Mouse (Mus musculus) stomach, embryonic 16.5 days (tissue): Measurements from ENCODE around the gene Flywch1. TPM values are rescaled to one million over a fixed set of nuclear protein-coding genes. Genes with fewer than 3 reads are reported as not detected.

Experiments
- ATAC-seq: fragments of 200-750 bp; cut with Nextera tagmentation; 2 replicates; pipeline ENCODE4 v1.8.0; 2017; ENCODE audit warnings: moderate number of reproducible peaks, moderate TSS enrichment; ENCODE audit not compliant: insufficient read depth, low FRiP score
- H3K27ac ChIP-seq: fragments of 300-500 bp; sonication (generic); 2 replicates; pipeline ENCODE4 v1.5.1; 2014; ENCODE audit warnings: low read length
- H3K27me3 ChIP-seq: fragments of 300-500 bp; sonication (generic); 2 replicates; pipeline ENCODE4 v1.6.1; 2014; ENCODE audit warnings: low read length, control low read depth, mixed read lengths; ENCODE audit not compliant: control insufficient read depth, insufficient read depth
- H3K36me3 ChIP-seq: fragments of 300-500 bp; sonication (generic); 2 replicates; pipeline ENCODE4 v1.6.1; 2014; ENCODE audit warnings: low read length; ENCODE audit not compliant: control insufficient read depth, insufficient read depth
- H3K4me1 ChIP-seq: fragments of 300-500 bp; sonication (generic); 2 replicates; pipeline ENCODE4 v1.6.1; 2014; ENCODE audit warnings: low read length, control low read depth, mixed read lengths; ENCODE audit not compliant: control insufficient read depth, insufficient read depth
- H3K4me2 ChIP-seq: fragments of 300-500 bp; sonication (generic); 2 replicates; pipeline ENCODE4 v1.6.1; 2014; ENCODE audit warnings: low read depth, low read length, mixed read lengths
- H3K4me3 ChIP-seq: fragments of 300-500 bp; sonication (generic); replicated peaks from 2 replicates; pipeline ENCODE4 v1.5.1; 2014; ENCODE audit warnings: mild to moderate bottlenecking, low read length
- H3K9ac ChIP-seq: fragments of 300-500 bp; sonication (generic); 2 replicates; pipeline ENCODE4 v1.6.1; 2014; ENCODE audit warnings: low read length
- H3K9me3 ChIP-seq: fragments of 300-500 bp; sonication (generic); replicated peaks from 2 replicates; pipeline ENCODE4 v1.6.1; 2016; ENCODE audit warnings: low read length, control low read depth; ENCODE audit not compliant: control insufficient read depth
- WGBS: fragments of 180-500 bp; shearing (Covaris S2); extraction: QIAGEN DNeasy Blood & Tissue Kit; methylation state at CpG from one replicate; pipeline ENCODE4 v1.1.7; 2014; 5-methylcytosine and 5-hydroxymethylcytosine counted together
- polyA plus RNA-seq: library from polyadenylated mRNA; unstranded; fragments of >200 nt; fragmentation: Nextera tagmentation; extraction: Ambion mirVana; gene quantifications from 2 replicates; pipeline ENCODE4 v1.2.1, GENCODE M21; 2015

Flywch1 gene
- polyA plus RNA-seq, 1 experiment from 2014 or later = 47.0 TPM

DNA sequence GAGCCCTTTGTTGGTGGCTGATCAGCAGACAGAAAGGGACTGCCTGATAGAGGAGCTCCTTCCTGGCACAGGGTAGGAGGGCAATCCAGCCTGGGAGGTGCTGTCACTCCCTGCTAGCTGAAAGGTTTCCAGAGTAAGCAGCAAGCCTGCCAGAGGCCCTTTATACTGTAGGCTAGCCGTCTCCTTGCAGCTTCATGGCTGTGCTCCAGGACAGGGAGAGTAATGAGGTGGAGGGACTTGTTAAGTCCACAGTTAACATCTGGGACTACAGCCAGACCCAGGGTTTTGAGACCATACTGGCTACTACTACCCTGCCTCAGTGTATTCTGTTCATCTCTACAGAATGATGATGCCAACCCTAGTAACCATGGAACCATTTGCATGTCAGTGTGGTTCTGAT lies 37.1 kb downstream of the Flywch1 start:
- H3K9ac ChIP-seq = no peak overlapping the region
- H3K27ac ChIP-seq = no peak overlapping the region
- peaks cover 3% of the 10 kb centered on the region; the same call in 1 of the 2 replicates for H3K4me1 ChIP-seq
- no peak overlapping the region for H3K4me3 ChIP-seq
- no peaks in the 10 kb centered on the region for H3K9me3 ChIP-seq
- no peak for ATAC-seq
- 43% methylated on average over 1 of the region's 1 CpGs for WGBS
- H3K36me3 ChIP-seq = no peaks in the 10 kb centered on the region
- H3K27me3 ChIP-seq = no peaks in the 10 kb centered on the region
- no peak overlapping the region for H3K4me2 ChIP-seq

DNA sequence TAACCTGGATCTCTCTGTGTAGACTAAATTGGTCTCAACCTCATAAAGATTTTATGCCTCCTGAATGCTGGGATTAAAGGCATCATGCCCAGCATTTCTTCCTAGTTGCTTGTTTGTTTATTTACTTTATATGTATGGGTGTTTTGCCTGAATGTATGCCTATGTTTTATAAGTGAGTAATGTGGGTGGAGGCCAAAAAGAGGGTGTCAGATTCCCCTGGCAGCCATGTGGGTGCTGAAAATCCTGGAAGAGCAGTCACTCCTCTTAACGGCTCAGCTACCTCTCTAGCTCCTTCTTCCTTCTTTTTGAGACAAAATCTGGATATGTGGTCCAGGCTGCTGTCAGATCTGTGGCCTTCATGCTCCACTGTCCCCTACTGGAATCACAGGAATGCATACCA lies 41.0 kb downstream of the Flywch1 start:
- 50% methylated on average over 1 of the region's 1 CpGs for WGBS

DNA sequence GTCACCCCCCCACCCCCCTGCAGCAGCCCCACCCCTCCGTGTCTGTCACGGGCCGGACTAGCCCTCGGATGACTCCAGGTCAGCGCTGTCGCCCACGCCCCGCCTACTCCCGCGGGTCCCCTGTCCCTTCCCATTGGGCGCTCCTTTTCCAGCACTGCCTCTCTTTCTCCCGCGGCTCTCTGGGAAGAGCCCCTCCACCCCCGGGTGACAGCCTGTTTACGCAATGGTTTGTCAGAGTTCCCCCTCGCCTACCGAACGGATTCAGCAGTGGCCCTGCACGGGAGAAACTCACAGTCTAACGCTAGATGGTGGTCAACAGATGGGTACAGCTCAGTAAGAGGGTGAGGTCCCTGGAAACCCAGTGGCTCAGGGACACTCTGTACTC lies 44.7 kb downstream of the Flywch1 start:
- H3K4me2 ChIP-seq = peak overlapping the region; percentile 60
- H3K36me3 ChIP-seq = no peaks in the 10 kb centered on the region
- H3K9me3 ChIP-seq = no peaks in the 10 kb centered on the region
- no peaks in the 10 kb centered on the region for H3K27me3 ChIP-seq
- peak; percentile 93 for ATAC-seq
- H3K4me3 ChIP-seq = peak overlapping the region; percentile 89
- peaks cover 14% of the 10 kb centered on the region for H3K4me1 ChIP-seq
- under 1% methylated on average over 20 of the region's 20 CpGs for WGBS
- H3K27ac ChIP-seq = peak overlapping the region; percentile 86
- H3K9ac ChIP-seq = peak overlapping the region; percentile 85

More for the DNA sequence above, 41.0 kb downstream of the Flywch1 start:
- no peaks in the 10 kb centered on the region for H3K36me3 ChIP-seq
- no peak overlapping the region for H3K4me2 ChIP-seq
- H3K9ac ChIP-seq = no peak overlapping the region
- H3K27ac ChIP-seq = no peak overlapping the region
- H3K4me1 ChIP-seq = peaks cover 13% of the 10 kb centered on the region
- no peaks in the 10 kb centered on the region for H3K27me3 ChIP-seq
- no peak overlapping the region for H3K4me3 ChIP-seq
- no peaks in the 10 kb centered on the region for H3K9me3 ChIP-seq
- no peak for ATAC-seq

DNA sequence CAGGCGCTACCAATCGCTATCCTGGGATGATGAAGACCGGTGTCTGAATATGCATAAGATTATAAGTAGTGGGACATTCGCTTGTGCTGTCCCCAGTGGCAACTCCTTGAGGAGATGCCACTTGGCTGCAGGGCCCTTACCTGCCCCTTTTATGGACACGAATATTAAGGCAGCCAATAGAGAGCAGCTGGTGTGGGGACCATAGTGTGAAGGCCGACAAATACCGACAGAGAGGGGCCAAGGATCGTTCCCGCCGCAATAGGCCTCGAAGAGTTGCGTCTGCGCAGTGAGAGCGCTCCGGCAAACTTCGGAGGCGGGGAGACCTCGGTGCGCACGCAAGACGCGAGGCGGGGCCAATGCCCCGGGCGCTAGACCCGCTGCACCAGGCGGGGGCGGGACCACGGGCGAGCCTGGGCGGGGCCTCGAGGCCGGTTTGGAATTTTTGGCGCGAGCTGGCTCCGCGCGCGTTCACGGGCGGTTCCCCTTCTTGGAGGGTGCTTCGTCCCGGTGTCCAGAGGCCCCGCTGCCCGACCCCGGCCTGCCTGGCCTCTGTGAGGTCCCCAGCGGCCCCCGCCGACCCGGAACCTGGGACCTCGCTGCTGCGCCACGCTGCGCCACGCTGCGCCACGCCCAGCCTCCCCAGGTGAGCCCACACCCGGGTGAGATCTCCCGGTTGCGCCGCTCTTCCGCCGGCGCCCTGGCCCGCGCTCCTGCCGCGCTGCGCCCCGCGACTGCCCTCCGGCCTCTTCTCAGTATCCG lies 45.2 kb downstream of the Flywch1 start, which contains the start of gene Pkmyt1:
Gene Pkmyt1 (plus strand): TSS at position 338 of the 759 bp plus-strand sequence.
- H3K4me2 ChIP-seq = peak within 1 kb of the TSS; percentile 76
- 1% methylated on average over 73 of the region's 73 CpGs for WGBS
- no peaks in the 10 kb centered on the region for H3K27me3 ChIP-seq
- no peaks in the 10 kb centered on the region for H3K36me3 ChIP-seq
- peaks cover 14% of the 10 kb centered on the region for H3K4me1 ChIP-seq
- peak within 1 kb of the TSS; percentile 85 for H3K9ac ChIP-seq
- H3K9me3 ChIP-seq = no peaks in the 10 kb centered on the region
- ATAC-seq = peak; percentile 95
- H3K4me3 ChIP-seq = peak within 1 kb of the TSS; percentile 89
- H3K27ac ChIP-seq = peak within 1 kb of the TSS; percentile 89

DNA sequence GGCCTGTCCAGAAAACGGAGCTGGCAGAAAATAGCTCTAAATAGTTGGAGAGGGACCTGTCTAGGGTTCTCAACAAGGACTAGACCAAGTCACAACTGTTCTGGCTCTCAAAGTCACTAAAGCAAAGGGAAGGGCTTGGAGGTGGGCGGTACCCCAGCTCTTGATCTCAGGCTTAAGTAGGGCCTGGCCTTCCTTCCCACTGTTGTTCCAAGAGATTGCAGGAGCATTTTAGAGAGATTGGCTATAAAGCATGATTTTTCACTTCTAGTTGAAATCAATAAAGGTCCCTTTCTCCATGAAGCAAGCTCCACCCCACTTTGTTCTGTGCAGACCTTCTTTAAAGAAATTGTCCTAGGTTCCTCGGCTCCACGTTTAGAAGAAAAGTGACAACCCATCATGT lies 45.9 kb downstream of the Flywch1 start:
- Histone ChIP-seq H3K27me3 (no peaks in the 10 kb centered on the region), H3K9ac (peak overlapping the region; percentile 81), H3K4me1 (peaks cover 14% of the 10 kb centered on the region), H3K4me3 (peak overlapping the region; percentile 89), H3K36me3 (no peaks in the 10 kb centered on the region), H3K4me2 (peak overlapping the region; percentile 76), H3K27ac (peak overlapping the region; percentile 89), H3K9me3 (no peaks in the 10 kb centered on the region)
- ATAC-seq = no peak
- 46% methylated on average over 4 of the region's 4 CpGs for WGBS

DNA sequence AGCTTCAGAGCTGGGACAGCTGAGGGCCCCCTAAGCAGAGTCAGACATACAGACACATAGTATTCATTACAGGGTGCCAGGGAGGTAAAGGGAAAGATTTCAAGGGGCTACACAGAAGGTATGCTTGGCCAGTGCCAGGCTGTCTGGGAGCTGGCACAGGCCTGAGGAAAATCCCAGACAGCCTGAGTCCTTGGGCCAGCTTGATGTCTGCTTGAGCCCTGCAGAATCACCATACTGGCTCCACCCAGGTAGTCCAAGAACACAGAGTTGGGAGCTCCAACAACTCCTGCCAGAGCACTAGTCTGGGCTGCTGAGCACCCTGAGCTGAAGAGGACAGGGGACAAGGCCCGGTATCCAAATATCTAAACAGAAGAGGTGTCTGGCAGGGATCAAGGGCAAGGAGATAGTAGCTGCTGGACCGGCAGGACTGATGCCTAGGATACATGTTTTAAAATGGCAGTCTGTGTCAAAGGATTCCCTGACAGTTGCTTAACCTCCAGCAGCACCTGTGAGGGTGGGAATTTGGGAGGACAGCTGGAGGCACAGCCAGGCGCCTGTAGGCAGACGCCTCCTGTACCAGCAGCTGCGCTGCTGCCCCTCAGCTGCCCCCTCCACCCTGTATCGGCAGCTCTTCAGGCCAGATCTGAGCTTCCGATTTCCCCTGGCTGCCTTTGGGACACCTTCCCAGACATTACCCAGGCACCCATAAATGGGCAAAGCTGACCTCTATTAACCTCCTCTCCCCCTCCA lies 48.9 kb downstream of the Flywch1 start, which contains the start of gene 1520401A03Rik:
Gene 1520401A03Rik (minus strand): TSS at position 408 of the 750 bp plus-strand sequence.
- no peak for ATAC-seq
- 59% methylated on average over 7 of the region's 7 CpGs for WGBS

DNA sequence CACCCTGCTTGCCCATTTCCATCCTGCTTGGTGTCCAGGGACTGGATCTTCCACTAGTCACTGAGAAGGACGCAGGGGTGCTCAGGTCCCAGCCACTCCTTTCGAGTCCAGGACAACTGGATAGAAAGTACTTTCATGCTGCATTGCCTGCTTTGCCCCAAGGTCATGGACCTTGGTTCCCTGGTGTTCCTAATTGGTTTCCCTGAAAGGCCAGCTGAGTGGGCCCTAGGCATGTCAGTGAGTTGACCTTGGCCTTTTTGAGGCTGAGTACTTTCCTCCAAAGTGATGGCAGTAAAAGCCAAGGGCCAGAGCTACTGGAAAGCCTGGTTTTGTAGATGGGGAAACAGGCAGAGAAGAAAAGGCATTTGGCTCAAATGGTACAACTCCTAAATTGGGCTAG lies 49.5 kb downstream of the Flywch1 start:
- H3K4me3 ChIP-seq = no peak overlapping the region
- WGBS = 78% methylated on average over 2 of the region's 2 CpGs
- peaks cover 7% of the 10 kb centered on the region for H3K4me1 ChIP-seq
- H3K4me2 ChIP-seq = no peak overlapping the region
- no peaks in the 10 kb centered on the region for H3K36me3 ChIP-seq
- H3K9ac ChIP-seq = no peak overlapping the region
- no peak for ATAC-seq
- no peak overlapping the region for H3K27ac ChIP-seq
- no peaks in the 10 kb centered on the region for H3K9me3 ChIP-seq
- H3K27me3 ChIP-seq = no peaks in the 10 kb centered on the region

More for the DNA sequence above, 48.9 kb downstream of the Flywch1 start, which contains the start of gene 1520401A03Rik:
- peaks cover 12% of the 10 kb centered on the region for H3K4me1 ChIP-seq
- H3K9ac ChIP-seq = 0 out of 2 replicates have a peak within 1 kb of the TSS, but pooled peaks have one; percentile 24
- H3K27ac ChIP-seq = no peak within 1 kb of the TSS
- H3K4me2 ChIP-seq = no peak within 1 kb of the TSS
- no peak within 1 kb of the TSS for H3K4me3 ChIP-seq
- H3K36me3 ChIP-seq = no peaks in the 10 kb centered on the region
- H3K9me3 ChIP-seq = no peaks in the 10 kb centered on the region
- H3K27me3 ChIP-seq = no peaks in the 10 kb centered on the region

DNA sequence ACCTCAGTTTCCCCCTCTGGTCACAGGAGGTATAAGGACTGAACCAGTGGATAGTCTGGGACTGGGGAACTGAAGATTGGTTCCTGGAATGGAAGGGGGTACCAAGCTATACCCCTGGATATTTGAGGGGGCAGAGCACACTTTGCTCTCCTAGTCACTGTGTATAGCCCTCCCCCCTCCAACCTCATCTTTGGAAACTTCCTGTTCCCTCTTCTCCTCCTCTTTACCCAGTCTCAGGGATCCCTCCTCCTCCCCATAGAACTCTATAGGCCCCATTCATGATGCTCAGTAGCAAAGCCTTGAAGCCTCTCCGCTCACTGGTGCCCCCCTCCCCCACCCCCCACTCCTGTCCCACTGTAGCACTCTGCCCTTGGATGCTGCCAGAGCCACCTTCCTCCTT lies 51.9 kb downstream of the Flywch1 start:
- H3K27ac ChIP-seq = no peak overlapping the region
- peak; percentile 5; the same call in 1 of the 2 replicates for ATAC-seq
- no peak overlapping the region for H3K4me3 ChIP-seq
- H3K4me2 ChIP-seq = no peak overlapping the region
- no peak overlapping the region for H3K9ac ChIP-seq
- no peaks in the 10 kb centered on the region for H3K4me1 ChIP-seq
- no peaks in the 10 kb centered on the region for H3K9me3 ChIP-seq
- no peaks in the 10 kb centered on the region for H3K36me3 ChIP-seq
- H3K27me3 ChIP-seq = no peaks in the 10 kb centered on the region
- 30% methylated on average over 1 of the region's 1 CpGs for WGBS

DNA sequence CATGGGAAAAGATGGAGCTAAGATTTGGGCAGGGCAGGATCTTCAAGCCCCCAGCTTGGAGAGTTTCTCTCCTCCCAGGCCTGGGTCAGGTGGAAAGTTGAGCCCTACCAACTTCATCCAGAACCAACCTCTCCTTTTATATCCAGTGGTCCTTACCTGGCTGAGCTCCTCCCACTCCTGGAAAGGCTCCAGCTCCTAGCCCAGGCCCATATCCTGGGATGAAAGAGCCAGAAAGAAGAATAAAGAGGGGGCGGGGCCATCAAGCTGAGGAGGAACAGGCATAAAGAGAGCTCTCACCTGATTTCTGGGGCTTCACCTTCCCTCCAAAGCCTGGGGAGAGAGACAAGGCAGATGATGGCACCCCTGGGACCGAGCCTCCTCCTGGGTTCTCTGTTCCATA lies 54.4 kb downstream of the Flywch1 start:
- no peak overlapping the region for H3K9ac ChIP-seq
- no peak overlapping the region for H3K4me2 ChIP-seq
- H3K27me3 ChIP-seq = no peaks in the 10 kb centered on the region
- WGBS = 64% methylated on average over 2 of the region's 2 CpGs
- H3K36me3 ChIP-seq = no peaks in the 10 kb centered on the region
- no peaks in the 10 kb centered on the region for H3K9me3 ChIP-seq
- no peak for ATAC-seq
- H3K4me3 ChIP-seq = no peak overlapping the region
- no peak overlapping the region for H3K27ac ChIP-seq
- no peaks in the 10 kb centered on the region for H3K4me1 ChIP-seq
